Mouse (Mus musculus) ES-E14 (cell line): Measurements from ENCODE around the gene Lrp5.

Source experiments
- CHD2 ChIP-seq: IDR thresholded peaks from 2 replicates; pipeline ENCODE4 v1.6.1; 2014; ENCODE audit warnings: mild to moderate bottlenecking, low read depth, low read length, inconsistent platforms
- MAFK ChIP-seq: IDR thresholded peaks from 2 replicates; pipeline ENCODE4 v1.6.1; 2014; ENCODE audit warnings: mild to moderate bottlenecking, low read depth, low read length, inconsistent platforms; ENCODE audit not compliant: insufficient read depth
- ZC3H11A ChIP-seq: IDR thresholded peaks from 2 replicates; pipeline ENCODE4 v1.6.1; 2012; ENCODE audit warnings: low read depth, mild to moderate bottlenecking, inconsistent platforms, low read length, borderline replicate concordance
- ZNF384 ChIP-seq: IDR thresholded peaks from 2 replicates; pipeline ENCODE4 v1.6.1; 2012; ENCODE audit warnings: low read depth, low read length, inconsistent platforms

DNA sequence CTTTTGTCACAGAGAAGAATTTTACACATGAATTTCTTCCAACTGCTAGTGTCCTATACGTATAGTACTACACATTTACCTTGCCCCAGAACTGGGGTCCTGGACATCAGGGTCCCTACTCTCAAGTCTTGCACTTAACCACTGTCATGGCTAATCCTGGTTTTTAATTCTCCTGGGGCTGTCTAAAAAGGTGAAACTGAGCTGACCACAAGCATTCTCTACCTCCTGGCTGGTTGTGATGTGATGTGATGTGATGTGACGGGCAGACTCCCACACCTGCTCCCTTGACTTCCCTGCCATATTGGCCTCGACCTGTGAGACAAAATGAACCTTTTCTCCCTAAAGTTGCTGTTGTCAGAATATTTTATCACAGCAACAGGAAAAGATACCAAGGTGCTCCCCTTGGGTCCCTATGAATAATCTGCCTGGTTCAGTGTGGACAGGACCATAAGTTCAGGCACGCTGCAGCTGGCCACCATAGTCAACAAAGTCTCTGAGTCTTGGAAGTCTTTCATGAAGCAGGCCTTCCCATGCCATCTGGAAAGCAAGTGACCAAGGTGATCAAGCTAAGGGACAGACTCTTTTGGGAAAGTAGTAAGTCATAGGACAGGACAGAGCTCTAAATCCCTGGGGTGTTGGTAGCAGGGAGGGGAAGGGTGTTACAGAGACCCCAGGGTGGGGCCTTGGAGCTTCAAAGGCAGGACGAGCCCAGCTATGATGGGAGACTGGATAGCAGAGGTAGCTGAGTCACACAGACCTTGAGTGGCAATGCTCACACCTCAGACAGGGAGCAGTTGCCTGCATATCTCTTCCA lies 109.7 kb downstream of the Lrp5 start:
- TF ChIP-seq MAFK (no peak), ZC3H11A (no peak), CHD2 (no peak), ZNF384 (no peak)
